Mouse (Mus musculus) heart, postnatal 0 days (tissue): ENCODE measurements around the gene Als2cr12. TPM values are rescaled to one million over a fixed set of nuclear protein-coding genes. Genes with fewer than 3 reads are reported as not detected.

ENCODE experiments used
- ATAC-seq: fragments of 200-750 bp; cut with Nextera tagmentation; 2 replicates; pipeline ENCODE4 v1.8.0; 2017; ENCODE audit warnings: low read depth, moderate number of reproducible peaks, moderate library complexity; ENCODE audit not compliant: insufficient read depth
- DNase-seq: peaks from one replicate; pipeline ENCODE4 v3.0.0-alpha.2; 2016; ENCODE audit warnings: low spot score
- H3K27ac ChIP-seq: fragments of 300-500 bp; sonication (generic); 2 replicates; pipeline ENCODE4 v1.5.1; 2014; ENCODE audit warnings: low read depth, mild to moderate bottlenecking
- H3K27me3 ChIP-seq: fragments of 300-500 bp; sonication (generic); 2 replicates; pipeline ENCODE4 v1.6.1; 2014; ENCODE audit warnings: low read length, mixed read lengths; ENCODE audit not compliant: control insufficient read depth, insufficient read depth
- H3K36me3 ChIP-seq: fragments of 300-500 bp; sonication (generic); replicated peaks from 2 replicates; pipeline ENCODE4 v1.6.1; 2014; ENCODE audit warnings: low read length, mixed read lengths; ENCODE audit not compliant: control insufficient read depth, insufficient read depth
- H3K4me1 ChIP-seq: fragments of 300-500 bp; sonication (generic); 2 replicates; pipeline ENCODE4 v1.6.1; 2014; ENCODE audit warnings: antibody characterized with exemption; ENCODE audit not compliant: control insufficient read depth, insufficient read depth
- H3K4me2 ChIP-seq: fragments of 300-500 bp; sonication (generic); 2 replicates; pipeline ENCODE4 v1.6.1; 2014; ENCODE audit warnings: low read depth, mild to moderate bottlenecking, low read length, moderate library complexity
- H3K4me3 ChIP-seq: fragments of 300-500 bp; sonication (generic); 2 replicates; pipeline ENCODE4 v1.5.1; 2014; ENCODE audit warnings: low read depth, low read length
- H3K9ac ChIP-seq: fragments of 300-500 bp; sonication (generic); replicated peaks from 2 replicates; pipeline ENCODE4 v1.6.1; 2014; ENCODE audit warnings: low read depth, low read length, mixed read lengths
- H3K9me3 ChIP-seq: fragments of 300-500 bp; sonication (generic); replicated peaks from 2 replicates; pipeline ENCODE4 v1.6.1; 2016; ENCODE audit warnings: low read length; ENCODE audit not compliant: control insufficient read depth
- CTCF ChIP-seq: IDR thresholded peaks from 2 replicates; pipeline ENCODE4 v1.5.1; 2016; ENCODE audit warnings: antibody characterized with exemption, control low read depth, low read depth
- EP300 ChIP-seq: IDR thresholded peaks from 2 replicates; pipeline ENCODE4 v1.6.1; 2016; ENCODE audit warnings: antibody characterized with exemption, low read depth
- WGBS: fragments of 180-500 bp; shearing (Covaris S2); extraction: QIAGEN DNeasy Blood & Tissue Kit; methylation state at CpG from one replicate; pipeline ENCODE4 v1.1.7; 2014; 5-methylcytosine and 5-hydroxymethylcytosine counted together
- polyA plus RNA-seq: library from polyadenylated mRNA; unstranded; fragments of >200 nt; fragmentation: Nextera tagmentation; extraction: Ambion mirVana; gene quantifications from 2 replicates; pipeline ENCODE4 v1.2.1, GENCODE M21; 2015
- total RNA-seq: library from RNA; depleted of rRNA; stranded (reverse); fragments of >200 nt; gene quantifications from 2 replicates; pipeline ENCODE4 v1.2.3, GENCODE M21; 2014; ENCODE audit warnings: low replicate concordance

The Als2cr12 gene
- total and polyA plus RNA-seq, 2 experiments from 2014 or later: not detected

DNA sequence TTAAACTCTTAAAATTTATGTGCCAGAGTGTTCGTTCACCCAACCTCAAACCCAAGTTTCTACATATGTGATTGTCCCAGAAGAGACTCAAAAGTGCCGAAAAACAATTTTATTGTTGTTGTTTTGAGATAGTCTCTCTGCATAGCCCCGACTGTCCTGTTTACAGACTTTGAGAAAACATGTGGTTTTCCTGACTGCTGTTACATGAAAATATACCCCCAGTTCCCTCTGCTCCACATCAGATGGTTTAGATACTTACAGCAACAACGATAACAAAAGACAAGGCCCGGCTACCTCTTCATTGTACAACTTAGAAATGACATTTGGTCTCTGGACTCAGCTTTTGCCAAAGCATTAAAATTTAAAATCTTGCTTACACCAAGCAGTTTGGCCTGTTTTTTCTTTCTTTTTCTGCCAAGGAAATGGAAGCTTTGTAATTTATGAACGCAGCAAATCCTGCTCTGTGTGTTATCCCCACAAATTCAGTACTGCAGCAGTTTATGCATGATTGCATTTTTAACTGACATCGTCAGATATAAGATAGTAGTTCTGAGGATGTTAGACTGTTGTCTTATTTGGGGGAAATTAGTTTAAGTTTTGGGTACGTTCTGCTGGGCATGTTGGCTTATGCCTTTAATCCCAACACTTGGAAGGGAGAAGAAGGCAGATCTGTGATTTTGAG, 21.9 kb upstream of the Als2cr12 start:
- peaks cover 22% of the 10 kb centered on the region for H3K36me3 ChIP-seq
- no peak for ATAC-seq
- no peak overlapping the region for H3K4me2 ChIP-seq
- WGBS: 92% methylated on average over 8 of the region's 8 CpGs
- TF ChIP-seq CTCF: no peak
- no peak for TF ChIP-seq EP300
- no peak overlapping the region for H3K27ac ChIP-seq
- no peaks in the 10 kb centered on the region for H3K9me3 ChIP-seq
- no peak for DNase-seq
- no peak overlapping the region for H3K9ac ChIP-seq
- peaks cover 36% of the 10 kb centered on the region for H3K4me1 ChIP-seq
- no peaks in the 10 kb centered on the region for H3K27me3 ChIP-seq
- H3K4me3 ChIP-seq: no peak overlapping the region

DNA sequence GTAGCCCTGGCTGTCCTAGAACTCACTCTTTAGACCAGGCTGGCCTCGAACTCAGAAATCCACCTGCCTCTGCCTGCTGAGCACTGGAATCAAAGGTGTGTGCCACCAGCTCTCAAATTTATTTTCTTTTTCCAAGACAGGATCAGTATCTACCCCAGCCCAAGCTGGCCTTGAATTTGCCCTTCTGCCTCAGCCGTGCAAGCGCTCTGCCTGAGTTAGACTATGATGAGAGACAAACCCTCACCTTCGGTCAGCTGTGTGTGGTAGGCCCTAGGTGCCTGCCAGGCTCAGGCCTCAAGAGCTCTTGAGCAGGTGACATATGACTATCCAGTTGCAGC, 21.1 kb upstream of the Als2cr12 start:
- H3K9me3 ChIP-seq: no peaks in the 10 kb centered on the region
- no peak for DNase-seq
- H3K4me2 ChIP-seq: no peak overlapping the region
- peaks cover 22% of the 10 kb centered on the region for H3K36me3 ChIP-seq
- WGBS: 87% methylated on average over 4 of the region's 4 CpGs
- peaks cover 28% of the 10 kb centered on the region for H3K4me1 ChIP-seq
- TF ChIP-seq EP300 (no peak), CTCF (no peak)
- no peak overlapping the region for H3K9ac ChIP-seq
- no peaks in the 10 kb centered on the region for H3K27me3 ChIP-seq
- ATAC-seq: no peak
- no peak overlapping the region for H3K4me3 ChIP-seq
- H3K27ac ChIP-seq: peak overlapping the region; percentile 66; the same call in 1 of the 2 replicates

DNA sequence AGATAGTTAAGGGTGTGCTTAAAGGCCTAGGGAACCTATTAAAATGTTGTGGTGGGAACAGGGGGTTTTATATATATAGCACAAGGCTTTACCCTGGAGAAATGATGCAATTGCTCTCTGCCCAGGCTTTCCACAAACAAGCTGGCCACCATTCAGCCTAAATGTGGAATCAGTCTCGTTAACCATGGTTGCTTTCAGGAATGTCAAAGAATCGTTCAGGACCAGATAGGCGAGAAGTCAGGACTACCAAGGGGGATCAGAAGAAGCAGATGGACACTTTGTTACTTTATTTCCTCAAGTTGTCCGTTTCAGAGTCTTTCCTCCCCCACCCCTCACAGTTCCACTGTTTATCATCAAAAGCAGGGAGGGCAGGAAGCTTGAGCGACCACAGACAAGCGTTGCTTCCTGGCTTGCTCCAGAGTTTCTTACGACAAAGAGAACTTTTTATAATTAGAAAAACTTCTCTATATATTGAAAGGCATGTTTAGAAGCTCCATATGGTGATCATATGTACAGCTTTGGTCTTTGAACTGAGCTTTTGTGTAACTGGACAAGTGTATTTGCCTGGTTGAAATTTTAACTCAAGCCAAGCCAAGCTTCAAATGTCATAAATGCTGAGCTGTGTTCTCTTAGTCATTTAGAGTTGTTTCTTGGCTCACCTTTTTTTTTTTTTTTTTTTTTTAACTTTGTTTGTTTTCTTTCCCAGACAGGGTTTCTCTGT, 20.5 kb upstream of the Als2cr12 start:
- ATAC-seq (no peak), DNase-seq (peak; percentile 36)
- H3K4me3 ChIP-seq: 0 out of 2 replicates have a peak overlapping the region, but pooled peaks have one; percentile 0
- H3K4me2 ChIP-seq: peak overlapping the region; percentile 39
- H3K27me3 ChIP-seq: no peaks in the 10 kb centered on the region
- H3K36me3 ChIP-seq: peaks cover 22% of the 10 kb centered on the region
- peaks cover 24% of the 10 kb centered on the region for H3K4me1 ChIP-seq
- 40% methylated on average over 7 of the region's 7 CpGs for WGBS
- TF ChIP-seq EP300 (no peak), CTCF (no peak)
- H3K9ac ChIP-seq: 0 out of 2 replicates have a peak overlapping the region, but pooled peaks have one; percentile 2
- no peaks in the 10 kb centered on the region for H3K9me3 ChIP-seq
- peak overlapping the region; percentile 66 for H3K27ac ChIP-seq

DNA sequence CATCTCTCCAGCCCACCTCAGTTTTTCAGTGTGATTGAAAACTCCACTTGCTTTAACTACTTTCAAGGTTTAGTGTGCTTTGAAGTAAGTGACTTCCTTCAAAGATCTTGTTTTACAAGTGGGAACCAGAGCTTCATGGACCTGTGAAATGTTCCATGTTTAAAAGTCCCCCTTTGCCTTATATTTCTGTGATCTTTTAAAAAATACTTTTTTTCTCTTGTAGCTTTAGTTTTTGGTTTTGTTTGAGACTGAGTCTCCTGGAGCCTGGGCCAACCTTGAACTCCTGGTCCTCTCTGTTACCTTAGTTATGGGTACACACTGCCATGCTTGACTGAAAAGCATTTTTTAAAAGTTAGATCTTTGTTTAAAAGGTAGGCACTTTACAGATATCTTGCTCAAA, 19.7 kb upstream of the Als2cr12 start:
- Histone ChIP-seq H3K27ac (peak overlapping the region; percentile 66), H3K9me3 (no peaks in the 10 kb centered on the region), H3K27me3 (no peaks in the 10 kb centered on the region), H3K4me2 (peak overlapping the region; percentile 39), H3K36me3 (peaks cover 22% of the 10 kb centered on the region), H3K4me1 (peaks cover 24% of the 10 kb centered on the region), H3K9ac (0 out of 2 replicates have a peak overlapping the region, but pooled peaks have one; percentile 2), H3K4me3 (0 out of 2 replicates have a peak overlapping the region, but pooled peaks have one; percentile 0)
- DNase-seq (no peak), ATAC-seq (no peak)
- TF ChIP-seq CTCF (no peak), EP300 (no peak)

DNA sequence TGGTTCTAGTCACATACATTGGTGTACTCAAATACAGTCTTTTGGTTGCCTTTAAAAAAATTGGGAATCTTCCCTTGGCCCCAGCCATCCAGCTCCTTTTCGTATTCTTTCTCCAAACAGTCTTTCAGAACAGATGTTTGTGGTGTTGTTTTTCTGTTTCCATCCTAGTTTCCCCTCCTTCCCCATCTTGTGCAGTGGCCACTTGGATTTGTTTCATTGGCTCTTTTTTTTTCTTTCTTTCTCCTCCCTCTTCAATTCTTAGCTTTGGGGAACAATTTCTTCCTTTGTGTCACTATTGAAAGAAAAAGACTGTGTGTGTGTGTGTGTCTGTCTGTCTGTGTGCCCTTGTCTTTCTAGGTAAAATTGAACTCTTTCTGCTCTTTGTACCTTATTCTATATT, 18.6 kb upstream of the Als2cr12 start:
- no peak for DNase-seq
- Histone ChIP-seq H3K4me3 (peak overlapping the region; percentile 72), H3K4me2 (peak overlapping the region; percentile 84), H3K27me3 (no peaks in the 10 kb centered on the region), H3K4me1 (peaks cover 19% of the 10 kb centered on the region), H3K36me3 (peaks cover 22% of the 10 kb centered on the region), H3K9ac (peak overlapping the region; percentile 90), H3K9me3 (no peaks in the 10 kb centered on the region), H3K27ac (peak overlapping the region; percentile 100)
- TF ChIP-seq EP300: no peak
- TF ChIP-seq CTCF: no peak
- ATAC-seq: no peak
- WGBS: 33% methylated on average over 1 of the region's 1 CpGs
